8 mouse cellular contexts compared by ENCODE assay signal in genomic region chrX:52453445-52454182, GRCm38 (mm10).
DNase-seq lines count a peak whose midpoint lies in the region; ATAC-seq lines count a peak whose summit lies in the region.

No protein-coding gene starts in this region.

- peak; percentile 49 for DNase-seq in 416B (ENCODE audit: low read depth)
- DNase-seq in adrenal gland, postnatal 14 days = peak; percentile 78
- DNase-seq in heart, adult 9 months (ENCODE audit: low spot score in 2 of 2) = peak; percentile 13 to 54
- DNase-seq in neural tube, embryonic 11.5 days (ENCODE audit: low spot score) = peak; percentile 81

- H3K36me3 ChIP-seq in embryonic facial prominence, embryonic 12.5 days = no peaks in the 10 kb centered on the region
- no peaks in the 10 kb centered on the region for H3K36me3 ChIP-seq in kidney, embryonic 14.5 days (ENCODE audit: control insufficient read depth, insufficient read depth, low read length)
- no peaks in the 10 kb centered on the region for H3K36me3 ChIP-seq in limb, embryonic 13.5 days
- no peaks in the 10 kb centered on the region for H3K36me3 ChIP-seq in neural tube, embryonic 11.5 days (ENCODE audit: control insufficient read depth, insufficient read depth, low read length)
- no peaks in the 10 kb centered on the region for H3K36me3 ChIP-seq in stomach, embryonic 16.5 days (ENCODE audit: control insufficient read depth, insufficient read depth, low read length)

- no peak overlapping the region for H3K4me2 ChIP-seq in embryonic facial prominence, embryonic 12.5 days (replicated peaks)
- no peak overlapping the region for H3K4me2 ChIP-seq in kidney, embryonic 14.5 days (replicated peaks; ENCODE audit: low read depth, low read length)
- no peak overlapping the region for H3K4me2 ChIP-seq in limb, embryonic 13.5 days (replicated peaks)
- H3K4me2 ChIP-seq in neural tube, embryonic 11.5 days (ENCODE audit: low read depth) = no peak overlapping the region
- H3K4me2 ChIP-seq in stomach, embryonic 16.5 days (ENCODE audit: low read depth, low read length) = peak overlapping the region; percentile 34; the same call in 1 of the 2 replicates

- 0 out of 2 replicates have a peak, but pooled peaks have one; percentile 67 for ATAC-seq in embryonic facial prominence, embryonic 12.5 days (ENCODE audit: insufficient number of reproducible peaks, insufficient read depth, low FRiP score, low TSS enrichment)
- ATAC-seq in kidney, embryonic 14.5 days (ENCODE audit: low FRiP score, low TSS enrichment) = peak; percentile 69
- ATAC-seq in limb, embryonic 13.5 days (ENCODE audit: low FRiP score, low read depth) = peak; percentile 59; the same call in 1 of the 2 replicates
- peak; percentile 87 for ATAC-seq in neural tube, embryonic 11.5 days (ENCODE audit: insufficient read depth, low FRiP score, low TSS enrichment)
- no peak; the same call in 1 of the 2 replicates for ATAC-seq in stomach, embryonic 16.5 days (ENCODE audit: insufficient read depth, low FRiP score)

- WGBS in embryonic facial prominence, embryonic 12.5 days = 20% methylated on average over 6 of the region's 6 CpGs
- 40% methylated on average over 6 of the region's 6 CpGs for WGBS in kidney, embryonic 14.5 days
- 24% methylated on average over 6 of the region's 6 CpGs for WGBS in limb, embryonic 13.5 days
- WGBS in neural tube, embryonic 11.5 days = 24% methylated on average over 6 of the region's 6 CpGs
- WGBS in stomach, embryonic 16.5 days = 27% methylated on average over 6 of the region's 6 CpGs

- no peak overlapping the region for H3K27ac ChIP-seq in embryonic facial prominence, embryonic 12.5 days
- H3K27ac ChIP-seq in kidney, embryonic 14.5 days (ENCODE audit: low read depth, low read length) = no peak overlapping the region
- H3K27ac ChIP-seq in limb, embryonic 13.5 days = no peak overlapping the region; the same call in 1 of the 2 replicates
- H3K27ac ChIP-seq in neural tube, embryonic 11.5 days (ENCODE audit: low read depth, low read length) = no peak overlapping the region
- H3K27ac ChIP-seq in stomach, embryonic 16.5 days (ENCODE audit: low read length) = no peak overlapping the region

- H3K4me3 ChIP-seq in embryonic facial prominence, embryonic 12.5 days = no peak overlapping the region
- no peak overlapping the region for H3K4me3 ChIP-seq in kidney, embryonic 14.5 days (ENCODE audit: low read length)
- H3K4me3 ChIP-seq in limb, embryonic 13.5 days = no peak overlapping the region
- H3K4me3 ChIP-seq in neural tube, embryonic 11.5 days (ENCODE audit: low read depth, low read length) = no peak overlapping the region
- H3K4me3 ChIP-seq in stomach, embryonic 16.5 days (replicated peaks; ENCODE audit: low read length) = no peak overlapping the region

- no peaks in the 10 kb centered on the region for H3K27me3 ChIP-seq in embryonic facial prominence, embryonic 12.5 days
- no peaks in the 10 kb centered on the region for H3K27me3 ChIP-seq in kidney, embryonic 14.5 days (ENCODE audit: control insufficient read depth, insufficient read depth, low read length)
- no peaks in the 10 kb centered on the region for H3K27me3 ChIP-seq in limb, embryonic 13.5 days
- H3K27me3 ChIP-seq in neural tube, embryonic 11.5 days (ENCODE audit: control insufficient read depth, insufficient read depth, low read length) = no peaks in the 10 kb centered on the region
- no peaks in the 10 kb centered on the region for H3K27me3 ChIP-seq in stomach, embryonic 16.5 days (ENCODE audit: control insufficient read depth, insufficient read depth, low read length)

- no peak overlapping the region for H3K9ac ChIP-seq in embryonic facial prominence, embryonic 12.5 days
- no peak overlapping the region for H3K9ac ChIP-seq in kidney, embryonic 14.5 days (ENCODE audit: low read depth, low read length)
- H3K9ac ChIP-seq in limb, embryonic 13.5 days = no peak overlapping the region
- no peak overlapping the region for H3K9ac ChIP-seq in neural tube, embryonic 11.5 days (ENCODE audit: low read length)
- no peak overlapping the region for H3K9ac ChIP-seq in stomach, embryonic 16.5 days (ENCODE audit: low read length)

- H3K9me3 ChIP-seq in embryonic facial prominence, embryonic 12.5 days = no peaks in the 10 kb centered on the region
- no peaks in the 10 kb centered on the region for H3K9me3 ChIP-seq in kidney, embryonic 14.5 days (ENCODE audit: control insufficient read depth, low read length)
- H3K9me3 ChIP-seq in limb, embryonic 13.5 days = no peaks in the 10 kb centered on the region
- H3K9me3 ChIP-seq in neural tube, embryonic 11.5 days (ENCODE audit: control insufficient read depth, low read length) = no peaks in the 10 kb centered on the region
- H3K9me3 ChIP-seq in stomach, embryonic 16.5 days (replicated peaks; ENCODE audit: control insufficient read depth, low read length) = no peaks in the 10 kb centered on the region

- H3K4me1 ChIP-seq in embryonic facial prominence, embryonic 12.5 days = peaks cover 8% of the 10 kb centered on the region; the same call in 1 of the 2 replicates
- peaks cover 4% of the 10 kb centered on the region; the same call in 1 of the 2 replicates for H3K4me1 ChIP-seq in kidney, embryonic 14.5 days (ENCODE audit: control insufficient read depth, insufficient read depth, low read length)
- H3K4me1 ChIP-seq in limb, embryonic 13.5 days = peaks cover 36% of the 10 kb centered on the region
- no peaks in the 10 kb centered on the region for H3K4me1 ChIP-seq in neural tube, embryonic 11.5 days (ENCODE audit: control insufficient read depth, insufficient read depth, low read length)
- no peaks in the 10 kb centered on the region for H3K4me1 ChIP-seq in stomach, embryonic 16.5 days (ENCODE audit: control insufficient read depth, insufficient read depth, low read length)
